Mouse (Mus musculus) thymus, adult 2 months (tissue): ENCODE data around the gene Ptprj.

Experiments
- CTCF ChIP-seq: fragments of 200-500 bp; IDR thresholded peaks from 2 replicates; pipeline ENCODE4 v1.5.1; 2012; ENCODE audit warnings: mild to moderate bottlenecking, control low read depth, low read length, moderate library complexity, borderline replicate concordance; ENCODE audit not compliant: control insufficient read depth, poor library complexity, insufficient read depth; ENCODE audit errors: extremely low read depth
- POLR2A ChIP-seq: fragments of 200-500 bp; IDR thresholded peaks from 2 replicates; pipeline ENCODE4 v1.6.1; 2012; ENCODE audit warnings: mild to moderate bottlenecking, low read length, control low read depth, moderate library complexity; ENCODE audit not compliant: control insufficient read depth, poor library complexity, insufficient read depth; ENCODE audit errors: extremely low read depth

- TF ChIP-seq POLR2A: no peak
- TF ChIP-seq CTCF: no peak
These were observed 22.1 kb downstream of the Ptprj start for GRCm38 (mm10) chr2:90558361-90558760.
